Mouse (Mus musculus) liver, embryonic 11.5 days (tissue): ENCODE data around the gene Slc37a1. TPM values are rescaled to one million over a fixed set of nuclear protein-coding genes. Genes with fewer than 3 reads are reported as not detected.
"Not testable (repeated sequence)": the region's sequence is repeated elsewhere in the genome, so short reads cannot be mapped to it uniquely, and the experiment has no call there.

Experiments
- ATAC-seq: fragments of 200-750 bp; cut with Nextera tagmentation; replicated peaks from 2 replicates; pipeline ENCODE4 v1.8.0; 2017; ENCODE audit warnings: moderate number of reproducible peaks, mild to moderate bottlenecking, moderate TSS enrichment, moderate library complexity; ENCODE audit not compliant: low FRiP score
- DNase-seq: peaks from one replicate; pipeline ENCODE4 v3.0.0-alpha.2; 2017; ENCODE audit warnings: low spot score
- H3K27ac ChIP-seq: fragments of 300-500 bp; sonication (generic); 2 replicates; pipeline ENCODE4 v1.5.1; 2014; ENCODE audit warnings: mild to moderate bottlenecking, low read depth, low read length, control low read depth
- H3K27me3 ChIP-seq: fragments of 300-500 bp; sonication (generic); replicated peaks from 2 replicates; pipeline ENCODE4 v1.6.1; 2014; ENCODE audit warnings: low read length, mixed read lengths; ENCODE audit not compliant: control insufficient read depth, insufficient read depth
- H3K36me3 ChIP-seq: fragments of 300-500 bp; sonication (generic); 2 replicates; pipeline ENCODE4 v1.6.1; 2014; ENCODE audit warnings: mild to moderate bottlenecking, low read length, moderate library complexity, mixed read lengths; ENCODE audit not compliant: control insufficient read depth, insufficient read depth
- H3K4me1 ChIP-seq: fragments of 300-500 bp; sonication (generic); replicated peaks from 2 replicates; pipeline ENCODE4 v1.6.1; 2014; ENCODE audit warnings: low read length, mixed read lengths; ENCODE audit not compliant: control insufficient read depth, insufficient read depth
- H3K4me2 ChIP-seq: fragments of 300-500 bp; sonication (generic); 2 replicates; pipeline ENCODE4 v1.6.1; 2014; ENCODE audit warnings: mild to moderate bottlenecking, control low read depth, moderate library complexity
- H3K4me3 ChIP-seq: fragments of 300-500 bp; sonication (generic); 2 replicates; pipeline ENCODE4 v1.5.1; 2014; ENCODE audit warnings: low read depth, low read length, control low read depth
- H3K9ac ChIP-seq: fragments of 300-500 bp; sonication (generic); 2 replicates; pipeline ENCODE4 v1.6.1; 2014; ENCODE audit warnings: low read depth, low read length, control low read depth
- H3K9me3 ChIP-seq: fragments of 300-500 bp; sonication (generic); 2 replicates; pipeline ENCODE4 v1.6.1; 2016; ENCODE audit warnings: low read length, inconsistent platforms, mixed read lengths; ENCODE audit not compliant: control insufficient read depth
- WGBS: fragments of 180-500 bp; shearing (Covaris S2); extraction: QIAGEN DNeasy Blood & Tissue Kit; methylation state at CpG from one replicate; pipeline ENCODE4 v1.1.7; 2014; 5-methylcytosine and 5-hydroxymethylcytosine counted together
- polyA plus RNA-seq: library from polyadenylated mRNA; unstranded; fragments of >200 nt; fragmentation: Nextera tagmentation; extraction: Ambion mirVana; gene quantifications from 2 replicates; pipeline ENCODE4 v1.2.1, GENCODE M21; 2014

Gene Slc37a1
- polyA plus RNA-seq, 1 experiment from 2014 or later: 7.7 TPM

GRCm38 (mm10) chr17:31351984-31352383, 65.4 kb downstream of the Slc37a1 start:
- no peaks in the 10 kb centered on the region for H3K9me3 ChIP-seq
- ATAC-seq: no peak
- 79% methylated on average over 8 of the region's 8 CpGs for WGBS

GRCm38 (mm10) chr17:31353255-31353654, 66.7 kb downstream of the Slc37a1 start:
- H3K4me1 ChIP-seq: peaks cover 7% of the 10 kb centered on the region; the same call in 1 of the 2 replicates
- H3K9me3 ChIP-seq: no peaks in the 10 kb centered on the region
- H3K36me3 ChIP-seq: no peaks in the 10 kb centered on the region
- ATAC-seq (no peak), DNase-seq (no peak)
- no peak overlapping the region for H3K4me3 ChIP-seq
- H3K27ac ChIP-seq: no peak overlapping the region
- no peak overlapping the region for H3K9ac ChIP-seq
- H3K27me3 ChIP-seq: no peaks in the 10 kb centered on the region
- 89% methylated on average over 2 of the region's 2 CpGs for WGBS
- no peak overlapping the region for H3K4me2 ChIP-seq

More at GRCm38 (mm10) chr17:31351984-31352383, 65.4 kb downstream of the Slc37a1 start:
- DNase-seq: no peak
- Histone ChIP-seq H3K27me3 (no peaks in the 10 kb centered on the region), H3K4me2 (no peak overlapping the region), H3K27ac (no peak overlapping the region), H3K36me3 (no peaks in the 10 kb centered on the region), H3K4me1 (peaks cover 7% of the 10 kb centered on the region; the same call in 1 of the 2 replicates), H3K9ac (no peak overlapping the region), H3K4me3 (no peak overlapping the region)

- not testable (repeated sequence) for ATAC-seq, DNase-seq, H3K27me3 ChIP-seq, H3K4me3 ChIP-seq, H3K4me1 ChIP-seq, H3K9ac ChIP-seq, H3K4me2 ChIP-seq, H3K9me3 ChIP-seq, H3K27ac ChIP-seq, H3K36me3 ChIP-seq
- WGBS: 70% methylated on average over 3 of the region's 3 CpGs
These were observed 68.1 kb downstream of the Slc37a1 start for GRCm38 (mm10) chr17:31354684-31355083.

GRCm38 (mm10) chr17:31355792-31356502, 69.4 kb downstream of the Slc37a1 start:
- Histone ChIP-seq H3K36me3 (no peaks in the 10 kb centered on the region), H3K27ac (no peak overlapping the region), H3K4me2 (no peak overlapping the region), H3K9ac (no peak overlapping the region), H3K9me3 (no peaks in the 10 kb centered on the region), H3K4me1 (peaks cover 7% of the 10 kb centered on the region; the same call in 1 of the 2 replicates), H3K27me3 (no peaks in the 10 kb centered on the region), H3K4me3 (no peak overlapping the region)
- DNase-seq (no peak), ATAC-seq (no peak)
- WGBS: 58% methylated on average over 7 of the region's 8 CpGs

GRCm38 (mm10) chr17:31360582-31360981, 74.0 kb downstream of the Slc37a1 start:
- no peak overlapping the region for H3K9ac ChIP-seq
- H3K4me1 ChIP-seq: peaks cover 7% of the 10 kb centered on the region; the same call in 1 of the 2 replicates
- no peak overlapping the region for H3K27ac ChIP-seq
- 85% methylated on average over 13 of the region's 13 CpGs for WGBS
- no peak overlapping the region for H3K4me3 ChIP-seq
- no peak overlapping the region for H3K4me2 ChIP-seq
- no peak for ATAC-seq
- DNase-seq: no peak
- no peaks in the 10 kb centered on the region for H3K9me3 ChIP-seq
- H3K36me3 ChIP-seq: no peaks in the 10 kb centered on the region
- no peaks in the 10 kb centered on the region for H3K27me3 ChIP-seq

GRCm38 (mm10) chr17:31365586-31366166, 79.1 kb downstream of the Slc37a1 start:
- no peaks in the 10 kb centered on the region for H3K36me3 ChIP-seq
- no peak overlapping the region for H3K4me2 ChIP-seq
- H3K4me3 ChIP-seq: no peak overlapping the region
- ATAC-seq (no peak), DNase-seq (no peak)
- H3K9ac ChIP-seq: no peak overlapping the region
- H3K27me3 ChIP-seq: no peaks in the 10 kb centered on the region
- H3K9me3 ChIP-seq: no peaks in the 10 kb centered on the region
- H3K27ac ChIP-seq: no peak overlapping the region
- H3K4me1 ChIP-seq: no peaks in the 10 kb centered on the region
- WGBS: 81% methylated on average over 5 of the region's 5 CpGs

GRCm38 (mm10) chr17:31370221-31370620, 83.6 kb downstream of the Slc37a1 start:
- H3K27me3 ChIP-seq: no peaks in the 10 kb centered on the region
- no peak overlapping the region for H3K27ac ChIP-seq
- no peaks in the 10 kb centered on the region for H3K36me3 ChIP-seq
- DNase-seq (no peak), ATAC-seq (no peak)
- H3K4me2 ChIP-seq: no peak overlapping the region
- no peaks in the 10 kb centered on the region for H3K9me3 ChIP-seq
- H3K4me3 ChIP-seq: no peak overlapping the region
- WGBS: 57% methylated on average over 2 of the region's 2 CpGs
- H3K4me1 ChIP-seq: no peaks in the 10 kb centered on the region
- H3K9ac ChIP-seq: no peak overlapping the region

- Histone ChIP-seq H3K36me3 (no peaks in the 10 kb centered on the region), H3K4me1 (no peaks in the 10 kb centered on the region), H3K4me2 (no peak overlapping the region), H3K9ac (no peak overlapping the region), H3K4me3 (no peak overlapping the region), H3K27ac (no peak overlapping the region), H3K9me3 (no peaks in the 10 kb centered on the region), H3K27me3 (no peaks in the 10 kb centered on the region)
- no peak for ATAC-seq
- no peak for DNase-seq
These were observed 84.3 kb downstream of the Slc37a1 start for GRCm38 (mm10) chr17:31370931-31371330.

GRCm38 (mm10) chr17:31377961-31378360, 91.4 kb downstream of the Slc37a1 start:
- ATAC-seq (no peak), DNase-seq (no peak)
- no peaks in the 10 kb centered on the region for H3K27me3 ChIP-seq
- no peaks in the 10 kb centered on the region for H3K36me3 ChIP-seq
- no peaks in the 10 kb centered on the region for H3K4me1 ChIP-seq
- no peaks in the 10 kb centered on the region for H3K9me3 ChIP-seq
- H3K4me2 ChIP-seq: no peak overlapping the region
- no peak overlapping the region for H3K9ac ChIP-seq
- H3K4me3 ChIP-seq: no peak overlapping the region
- no peak overlapping the region for H3K27ac ChIP-seq
- 12% methylated on average over 7 of the region's 7 CpGs for WGBS
